Mouse (Mus musculus) stomach, embryonic 15.5 days (tissue): ENCODE data around the gene Doc2a. TPM values are rescaled to one million over a fixed set of nuclear protein-coding genes. Genes with fewer than 3 reads are reported as not detected.
A peak's percentile ranks its signal among the peaks of the same experiment; 100 is the strongest.

Experiments used
- ATAC-seq: fragments of 200-750 bp; cut with Nextera tagmentation; 2 replicates; pipeline ENCODE4 v1.8.0; 2017; ENCODE audit warnings: low read depth, moderate number of reproducible peaks, moderate TSS enrichment; ENCODE audit not compliant: insufficient read depth, low FRiP score
- H3K27ac ChIP-seq: fragments of 300-500 bp; sonication (generic); 2 replicates; pipeline ENCODE4 v1.5.1; 2015; ENCODE audit warnings: mild to moderate bottlenecking, inconsistent platforms
- H3K27me3 ChIP-seq: fragments of 300-500 bp; sonication (generic); replicated peaks from 2 replicates; pipeline ENCODE4 v1.6.1; 2015; ENCODE audit warnings: inconsistent platforms
- H3K36me3 ChIP-seq: fragments of 300-500 bp; sonication (generic); 2 replicates; pipeline ENCODE4 v1.6.1; 2015; ENCODE audit warnings: inconsistent platforms
- H3K4me1 ChIP-seq: fragments of 300-500 bp; sonication (generic); 2 replicates; pipeline ENCODE4 v1.6.1; 2015; ENCODE audit warnings: inconsistent platforms
- H3K4me2 ChIP-seq: fragments of 300-500 bp; sonication (generic); 2 replicates; pipeline ENCODE4 v1.6.1; 2015; ENCODE audit warnings: mild to moderate bottlenecking, inconsistent platforms
- H3K4me3 ChIP-seq: fragments of 300-500 bp; sonication (generic); replicated peaks from 2 replicates; pipeline ENCODE4 v1.5.1; 2015; ENCODE audit warnings: inconsistent platforms
- H3K9ac ChIP-seq: fragments of 300-500 bp; sonication (generic); 2 replicates; pipeline ENCODE4 v1.6.1; 2015; ENCODE audit warnings: inconsistent platforms
- H3K9me3 ChIP-seq: fragments of 300-500 bp; sonication (generic); 2 replicates; pipeline ENCODE4 v1.6.1; 2016; ENCODE audit warnings: inconsistent platforms
- WGBS: fragments of 180-500 bp; shearing (Covaris S2); methylation state at CpG from one replicate; pipeline ENCODE4 v1.1.7; 2015; 5-methylcytosine and 5-hydroxymethylcytosine counted together
- polyA plus RNA-seq: library from polyadenylated mRNA; unstranded; fragments of >200 nt; fragmentation: Nextera tagmentation; extraction: Ambion mirVana; gene quantifications from 2 replicates; pipeline ENCODE4 v1.2.1, GENCODE M21; 2015

Gene Doc2a
- polyA plus RNA-seq, 1 experiment from 2014 or later: 0.74 TPM

DNA sequence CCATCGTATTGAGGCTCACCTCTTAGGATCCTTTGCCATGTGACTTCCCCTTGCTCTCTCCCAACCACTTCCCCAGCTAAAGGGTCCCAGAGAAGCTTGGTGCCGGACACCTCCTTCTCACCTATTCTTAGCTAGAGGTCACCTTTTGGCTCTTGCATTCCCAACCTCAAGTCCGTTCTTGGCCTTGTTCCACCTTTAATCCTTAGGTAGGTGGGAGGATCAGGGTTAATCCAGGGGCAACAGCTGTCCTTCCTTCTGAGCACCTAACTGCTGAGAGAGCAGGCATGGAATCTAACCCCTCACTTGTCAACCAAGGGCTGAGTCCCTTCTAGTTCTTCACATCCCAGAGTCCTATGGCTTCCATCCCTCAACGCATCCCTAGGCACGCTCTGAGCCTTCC is 21.3 kb upstream of the Doc2a start:
- 69% methylated on average over 5 of the region's 5 CpGs for WGBS
- Histone ChIP-seq H3K9me3 (no peaks in the 10 kb centered on the region), H3K4me1 (peaks cover 5% of the 10 kb centered on the region; the same call in 1 of the 2 replicates), H3K9ac (no peak overlapping the region), H3K4me2 (no peak overlapping the region), H3K27ac (no peak overlapping the region), H3K27me3 (peaks cover 25% of the 10 kb centered on the region), H3K36me3 (no peaks in the 10 kb centered on the region), H3K4me3 (no peak overlapping the region)
- no peak for ATAC-seq

DNA sequence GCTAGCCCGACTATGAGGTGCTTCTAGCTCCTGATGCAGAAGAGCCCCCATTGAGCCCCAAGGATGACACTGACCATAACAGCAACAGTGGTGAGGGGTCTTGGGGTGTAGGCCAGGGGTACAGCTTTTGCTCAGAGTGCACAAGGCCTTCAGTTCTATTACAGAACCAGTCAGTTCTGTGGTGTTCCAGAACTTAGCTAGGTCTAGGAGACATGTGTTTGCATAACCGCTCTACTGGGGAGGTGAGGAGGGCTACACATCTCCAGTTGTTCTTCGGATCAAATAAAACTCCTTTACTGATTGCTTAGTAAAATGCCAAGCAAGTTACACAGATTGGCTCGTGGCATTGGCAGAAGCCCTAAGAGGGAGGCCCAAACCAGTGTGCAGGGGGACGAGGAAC is 15.7 kb upstream of the Doc2a start, which contains the start of gene 4930451I11Rik:
Gene 4930451I11Rik (minus strand): TSS at position 101 of the 400 bp plus-strand sequence.
- Histone ChIP-seq H3K27ac (no peak within 1 kb of the TSS), H3K4me3 (peak within 1 kb of the TSS; percentile 27), H3K9me3 (no peaks in the 10 kb centered on the region), H3K4me1 (0 out of 2 replicates have a peak, but pooled peaks cover 4% of the 10 kb centered on the region), H3K4me2 (peak within 1 kb of the TSS; percentile 53), H3K9ac (no peak within 1 kb of the TSS), H3K27me3 (no peaks in the 10 kb centered on the region), H3K36me3 (no peaks in the 10 kb centered on the region)
- WGBS: 46% methylated on average over 5 of the region's 5 CpGs
- no peak for ATAC-seq

- Histone ChIP-seq H3K36me3 (no peaks in the 10 kb centered on the region), H3K4me3 (peak overlapping the region; percentile 27), H3K9me3 (no peaks in the 10 kb centered on the region), H3K27me3 (no peaks in the 10 kb centered on the region), H3K27ac (no peak overlapping the region), H3K4me2 (peak overlapping the region; percentile 53), H3K9ac (no peak overlapping the region), H3K4me1 (0 out of 2 replicates have a peak, but pooled peaks cover 4% of the 10 kb centered on the region)
- ATAC-seq: peak; percentile 78
- WGBS: under 1% methylated on average over 21 of the region's 21 CpGs
Observed at GRCm38 (mm10) chr7:126832036-126832598, 15.1 kb upstream of the Doc2a start.

GRCm38 (mm10) chr7:126833294-126833693 is 13.9 kb upstream of the Doc2a start:
- no peak for ATAC-seq
- H3K27me3 ChIP-seq: no peaks in the 10 kb centered on the region
- no peaks in the 10 kb centered on the region for H3K9me3 ChIP-seq
- 100% methylated on average over 1 of the region's 1 CpGs for WGBS
- H3K4me1 ChIP-seq: 0 out of 2 replicates have a peak, but pooled peaks cover 4% of the 10 kb centered on the region
- no peak overlapping the region for H3K4me3 ChIP-seq
- no peaks in the 10 kb centered on the region for H3K36me3 ChIP-seq
- H3K27ac ChIP-seq: no peak overlapping the region
- no peak overlapping the region for H3K9ac ChIP-seq
- no peak overlapping the region for H3K4me2 ChIP-seq

DNA sequence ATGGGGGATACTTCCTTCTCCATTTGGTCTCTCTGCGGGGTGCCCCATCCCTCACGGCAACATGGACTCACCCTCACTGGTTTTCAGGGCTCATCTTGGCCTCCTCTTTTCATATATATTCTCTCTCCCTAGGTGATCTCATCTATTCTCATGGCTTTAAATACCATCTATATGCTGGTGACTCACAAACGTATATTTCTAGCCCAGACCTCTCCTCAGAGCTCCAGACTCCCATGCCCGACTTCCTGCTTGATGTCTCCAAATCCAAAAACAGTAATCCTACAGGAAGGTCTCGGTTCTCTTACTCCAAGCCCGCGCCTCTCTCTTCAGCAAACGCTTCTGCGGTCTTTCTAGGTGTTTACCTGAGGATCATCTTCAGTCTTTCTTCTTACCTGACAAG is 3.9 kb upstream of the Doc2a start:
- WGBS: 74% methylated on average over 9 of the region's 9 CpGs
- Histone ChIP-seq H3K27ac (no peak overlapping the region), H3K4me1 (peaks cover 12% of the 10 kb centered on the region), H3K9me3 (no peaks in the 10 kb centered on the region), H3K27me3 (peaks cover 7% of the 10 kb centered on the region), H3K36me3 (no peaks in the 10 kb centered on the region), H3K4me2 (no peak overlapping the region), H3K4me3 (no peak overlapping the region), H3K9ac (no peak overlapping the region)
- no peak for ATAC-seq

DNA sequence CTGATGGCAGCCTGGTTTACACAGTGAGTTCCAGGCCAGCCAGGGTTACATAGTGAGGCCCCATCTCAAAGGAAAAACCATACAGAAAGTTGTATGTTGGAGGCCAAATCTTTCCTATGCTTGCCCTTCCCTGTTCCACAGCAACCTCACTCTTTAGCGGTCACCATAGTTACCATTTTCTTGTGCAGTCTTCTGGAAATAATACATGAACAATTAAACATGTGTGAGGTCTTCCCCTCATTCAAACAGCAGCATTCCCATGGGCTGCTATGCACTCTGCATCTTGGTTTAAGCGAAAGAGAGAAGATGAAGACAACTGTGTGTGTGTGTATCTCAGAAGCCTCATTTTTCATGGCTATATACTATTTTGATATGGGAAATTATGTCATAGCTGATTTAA is 1.7 kb upstream of the Doc2a start:
- Histone ChIP-seq H3K27me3 (peaks cover 22% of the 10 kb centered on the region), H3K27ac (no peak overlapping the region), H3K4me2 (no peak overlapping the region), H3K9me3 (no peaks in the 10 kb centered on the region), H3K36me3 (no peaks in the 10 kb centered on the region), H3K4me1 (peaks cover 15% of the 10 kb centered on the region), H3K4me3 (no peak overlapping the region), H3K9ac (no peak overlapping the region)
- ATAC-seq: no peak
- WGBS: 89% methylated on average over 2 of the region's 2 CpGs

GRCm38 (mm10) chr7:126847421-126848398 is 494 bp downstream of the Doc2a start:
- peaks cover 22% of the 10 kb centered on the region for H3K27me3 ChIP-seq
- no peak overlapping the region for H3K27ac ChIP-seq
- H3K9me3 ChIP-seq: no peaks in the 10 kb centered on the region
- H3K9ac ChIP-seq: peak overlapping the region; percentile 22; the same call in 1 of the 2 replicates
- no peak; the same call in 1 of the 2 replicates for ATAC-seq
- peaks cover 15% of the 10 kb centered on the region for H3K4me1 ChIP-seq
- peak overlapping the region; percentile 99 for H3K4me2 ChIP-seq
- 2% methylated on average over 69 of the region's 74 CpGs for WGBS
- peak overlapping the region; percentile 52 for H3K4me3 ChIP-seq
- H3K36me3 ChIP-seq: peaks cover 10% of the 10 kb centered on the region; the same call in 1 of the 2 replicates

DNA sequence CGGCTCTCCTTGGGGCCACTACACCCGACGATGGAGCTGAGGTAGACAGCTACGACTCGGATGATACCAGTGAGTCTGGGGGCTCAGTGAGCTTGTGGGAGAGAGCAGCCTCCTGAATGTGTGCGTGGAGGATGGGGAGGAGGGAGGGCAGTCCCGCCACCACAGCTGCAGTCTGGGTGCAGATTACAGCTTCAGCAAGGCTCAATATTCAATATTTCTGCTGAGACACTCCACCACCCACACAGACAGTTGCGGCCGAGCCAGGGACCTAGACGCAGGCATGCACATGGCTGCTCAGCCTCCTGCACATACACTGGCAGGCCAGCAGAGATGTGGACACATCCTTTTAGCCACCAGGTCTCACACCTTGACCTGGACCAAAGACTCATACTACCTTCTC is 1.6 kb downstream of the Doc2a start:
- 21% methylated on average over 10 of the region's 10 CpGs for WGBS
- H3K9me3 ChIP-seq: no peaks in the 10 kb centered on the region
- no peak overlapping the region for H3K27ac ChIP-seq
- peaks cover 15% of the 10 kb centered on the region for H3K4me1 ChIP-seq
- H3K36me3 ChIP-seq: peaks cover 21% of the 10 kb centered on the region; the same call in 1 of the 2 replicates
- no peak overlapping the region for H3K4me3 ChIP-seq
- no peak for ATAC-seq
- no peak overlapping the region for H3K9ac ChIP-seq
- peaks cover 22% of the 10 kb centered on the region for H3K27me3 ChIP-seq
- H3K4me2 ChIP-seq: peak overlapping the region; percentile 99

DNA sequence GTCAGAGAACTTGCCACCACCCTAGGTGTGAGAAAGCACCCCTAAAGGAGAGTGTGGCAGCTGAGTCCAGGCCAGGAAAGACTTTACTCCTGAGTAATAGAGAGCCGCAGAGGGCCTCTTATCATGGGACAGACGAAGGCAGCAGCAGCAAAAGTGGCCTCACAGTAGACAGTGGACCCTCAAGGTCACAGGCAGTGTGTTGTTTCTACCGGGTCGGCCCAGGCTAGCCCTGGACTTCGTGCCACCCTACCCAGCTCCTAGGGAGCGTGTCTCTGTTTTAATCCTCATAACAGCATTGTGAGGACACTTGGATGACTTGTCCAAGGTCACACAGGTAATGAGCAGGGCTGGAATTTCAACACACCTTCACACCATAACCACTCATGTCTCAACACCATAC is 2.9 kb downstream of the Doc2a start:
- Histone ChIP-seq H3K27ac (no peak overlapping the region), H3K4me3 (no peak overlapping the region), H3K9me3 (no peaks in the 10 kb centered on the region), H3K36me3 (peaks cover 27% of the 10 kb centered on the region), H3K4me2 (no peak overlapping the region), H3K27me3 (peaks cover 22% of the 10 kb centered on the region), H3K9ac (no peak overlapping the region), H3K4me1 (peaks cover 15% of the 10 kb centered on the region)
- ATAC-seq: no peak
- 71% methylated on average over 6 of the region's 6 CpGs for WGBS

GRCm38 (mm10) chr7:126851192-126851591 is 4.0 kb downstream of the Doc2a start:
- WGBS: 52% methylated on average over 12 of the region's 12 CpGs
- no peak overlapping the region for H3K9ac ChIP-seq
- peaks cover 15% of the 10 kb centered on the region for H3K4me1 ChIP-seq
- ATAC-seq: no peak
- H3K4me2 ChIP-seq: no peak overlapping the region
- H3K9me3 ChIP-seq: no peaks in the 10 kb centered on the region
- no peak overlapping the region for H3K27ac ChIP-seq
- peaks cover 22% of the 10 kb centered on the region for H3K27me3 ChIP-seq
- H3K4me3 ChIP-seq: no peak overlapping the region
- peaks cover 33% of the 10 kb centered on the region for H3K36me3 ChIP-seq

GRCm38 (mm10) chr7:126853454-126853853 is 6.2 kb downstream of the Doc2a start:
- 88% methylated on average over 5 of the region's 5 CpGs for WGBS
- Histone ChIP-seq H3K4me2 (no peak overlapping the region), H3K9ac (no peak overlapping the region), H3K27me3 (peaks cover 13% of the 10 kb centered on the region), H3K27ac (no peak overlapping the region), H3K36me3 (peaks cover 35% of the 10 kb centered on the region), H3K9me3 (no peaks in the 10 kb centered on the region), H3K4me3 (no peak overlapping the region), H3K4me1 (peaks cover 2% of the 10 kb centered on the region; the same call in 1 of the 2 replicates)
- ATAC-seq: no peak

- Histone ChIP-seq H3K4me1 (peaks cover under 1% of the 10 kb centered on the region; the same call in 1 of the 2 replicates), H3K4me3 (no peak overlapping the region), H3K27ac (no peak overlapping the region), H3K36me3 (peaks cover 39% of the 10 kb centered on the region), H3K9ac (no peak overlapping the region), H3K4me2 (no peak overlapping the region), H3K9me3 (no peaks in the 10 kb centered on the region), H3K27me3 (no peaks in the 10 kb centered on the region)
- WGBS: 89% methylated on average over 3 of the region's 3 CpGs
- ATAC-seq: no peak
Observed at GRCm38 (mm10) chr7:126855641-126856040, 8.4 kb downstream of the Doc2a start.
